Mouse (Mus musculus) ES-E14 (cell line): ENCODE data around the gene Vash1. TPM values are rescaled to one million over a fixed set of nuclear protein-coding genes. Genes with fewer than 3 reads are reported as not detected.

Experiments
- DNase-seq: peaks from one replicate; pipeline ENCODE4 v3.0.0-alpha.2; 2013; ENCODE audit warnings: low read depth, low spot score
- H3K27ac ChIP-seq: 2 replicates; pipeline ENCODE4 v1.5.1; 2012; ENCODE audit warnings: low read depth, mild to moderate bottlenecking, low read length, moderate library complexity, mixed read lengths; ENCODE audit not compliant: poor library complexity, insufficient read depth, severe bottlenecking
- H3K36me3 ChIP-seq: 2 replicates; pipeline ENCODE4 v1.6.1; 2012; ENCODE audit warnings: mild to moderate bottlenecking, low read length, moderate library complexity, mixed read lengths; ENCODE audit not compliant: control insufficient read depth, poor library complexity, insufficient read depth, severe bottlenecking
- H3K4me1 ChIP-seq, 2 experiments: fragments of 150-350 bp in 1 of 2; sonication (generic) in 1 of 2; 2 replicates each; pipeline ENCODE4 v1.6.1; 2012; ENCODE audit warnings: low read length in 2 of 2, mild to moderate bottlenecking in 1 of 2, mixed read lengths in 1 of 2; ENCODE audit not compliant: control insufficient read depth in 2 of 2, insufficient read depth in 2 of 2, poor library complexity in 1 of 2
- H3K4me3 ChIP-seq, 2 experiments: fragments of 150-350 bp in 1 of 2; sonication (generic) in 1 of 2; 2 replicates each; pipeline ENCODE4 v1.5.1; 2012; ENCODE audit warnings: low read length in 2 of 2, low read depth in 1 of 2, mild to moderate bottlenecking in 1 of 2, mixed read lengths in 1 of 2; ENCODE audit not compliant: insufficient read depth in 1 of 2, poor library complexity in 1 of 2, severe bottlenecking in 1 of 2
- H3K9ac ChIP-seq: 2 replicates; pipeline ENCODE4 v1.6.1; 2012; ENCODE audit warnings: low read depth, mild to moderate bottlenecking, low read length, mixed read lengths; ENCODE audit not compliant: poor library complexity, insufficient read depth, severe bottlenecking
- H3K9me3 ChIP-seq: fragments of 150-350 bp; sonication (generic); 2 replicates; pipeline ENCODE4 v1.6.1; 2012; ENCODE audit warnings: low read depth, mild to moderate bottlenecking, low read length; ENCODE audit not compliant: control insufficient read depth, insufficient read depth
- CHD2 ChIP-seq: IDR thresholded peaks from 2 replicates; pipeline ENCODE4 v1.6.1; 2014; ENCODE audit warnings: mild to moderate bottlenecking, low read depth, low read length, inconsistent platforms
- HCFC1 ChIP-seq: IDR thresholded peaks from 2 replicates; pipeline ENCODE4 v1.6.1; 2012; ENCODE audit warnings: low read length, inconsistent platforms, borderline replicate concordance; ENCODE audit not compliant: insufficient read depth
- MAFK ChIP-seq: IDR thresholded peaks from 2 replicates; pipeline ENCODE4 v1.6.1; 2014; ENCODE audit warnings: mild to moderate bottlenecking, low read depth, low read length, inconsistent platforms; ENCODE audit not compliant: insufficient read depth
- ZC3H11A ChIP-seq: IDR thresholded peaks from 2 replicates; pipeline ENCODE4 v1.6.1; 2012; ENCODE audit warnings: low read depth, mild to moderate bottlenecking, inconsistent platforms, low read length, borderline replicate concordance
- ZNF384 ChIP-seq: IDR thresholded peaks from 2 replicates; pipeline ENCODE4 v1.6.1; 2012; ENCODE audit warnings: low read depth, low read length, inconsistent platforms
- in situ Hi-C, 2 experiments: fragments of 600-800 bp; cut with MboI; formaldehyde crosslinking; loops; one replicate each; pipeline ENCODE4 v1.15.1; 2025; ENCODE audit warnings: low sequenced_read_pairs in 2 of 2, inconsistent platforms in 1 of 2; ENCODE audit not compliant: unreplicated experiment in 2 of 2
- total RNA-seq: library from RNA; depleted of rRNA; stranded (reverse); fragments of 300-350 nt; gene quantifications from 2 replicates; pipeline ENCODE4 v1.2.3, GENCODE M21; 2012

Vash1 gene
- total RNA-seq, 1 experiment: 4.0 TPM

DNA sequence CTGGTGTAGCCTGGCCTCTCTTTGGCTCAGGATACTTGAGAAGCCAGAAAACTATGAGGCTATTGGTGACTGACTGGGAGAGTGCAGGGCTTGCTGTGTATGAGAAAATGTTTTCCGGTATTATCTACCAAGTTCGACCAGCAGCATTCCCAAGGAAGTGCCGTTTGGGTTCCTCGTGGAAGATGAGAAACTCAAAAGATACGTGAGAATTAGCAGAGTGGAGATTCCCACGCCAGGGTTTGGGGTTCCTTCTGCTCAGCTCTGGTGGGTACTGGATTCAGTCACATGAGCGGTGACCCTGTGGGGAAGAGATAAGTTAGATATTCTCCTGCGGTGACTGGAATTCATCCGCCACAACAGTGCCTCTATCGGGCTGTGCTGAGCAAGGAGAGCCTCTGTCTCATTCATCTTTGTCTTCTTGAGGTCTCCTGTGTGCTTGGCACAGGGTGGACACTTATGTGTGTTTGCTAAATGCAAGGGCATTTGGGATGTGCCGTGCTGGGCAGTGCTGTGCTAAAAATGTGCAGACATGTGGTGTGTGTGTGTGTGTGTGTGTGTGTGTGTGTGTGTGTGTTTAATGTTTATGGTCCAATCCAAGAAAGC is 2.2 kb downstream of the Vash1 start:
- Histone ChIP-seq H3K4me1 (peaks cover 3 to 5% of the 10 kb centered on the region in 2 experiments; a peak in 1 of 4 replicates), H3K27ac (no peak overlapping the region), H3K9me3 (no peaks in the 10 kb centered on the region), H3K4me3 (no peak overlapping the region), H3K36me3 (no peaks in the 10 kb centered on the region), H3K9ac (no peak overlapping the region)
- TF ChIP-seq MAFK (no peak), HCFC1 (no peak), CHD2 (no peak), ZC3H11A (no peak), ZNF384 (no peak)
- in situ Hi-C loops: no loop called here
- DNase-seq: no peak

GRCm38 (mm10) chr12:86681626-86682025 is 3.1 kb downstream of the Vash1 start:
- no peak for DNase-seq
- peaks cover 3 to 11% of the 10 kb centered on the region in 2 experiments; a peak in 2 of 4 replicates for H3K4me1 ChIP-seq
- no peak overlapping the region for H3K4me3 ChIP-seq

GRCm38 (mm10) chr12:86682178-86682577 is 3.7 kb downstream of the Vash1 start:
- Histone ChIP-seq H3K4me1 (peaks cover 7 to 12% of the 10 kb centered on the region in 2 experiments; a peak in 2 of 4 replicates), H3K9ac (no peak overlapping the region), H3K9me3 (no peaks in the 10 kb centered on the region), H3K36me3 (no peaks in the 10 kb centered on the region), H3K4me3 (no peak overlapping the region), H3K27ac (no peak overlapping the region)
- in situ Hi-C loops: no loop called here
- TF ChIP-seq CHD2 (no peak), ZC3H11A (no peak), MAFK (no peak), ZNF384 (no peak), HCFC1 (no peak)
- no peak for DNase-seq

More at GRCm38 (mm10) chr12:86681626-86682025, 3.1 kb downstream of the Vash1 start:
- Histone ChIP-seq H3K9me3 (no peaks in the 10 kb centered on the region), H3K27ac (no peak overlapping the region), H3K9ac (no peak overlapping the region), H3K36me3 (no peaks in the 10 kb centered on the region)
- TF ChIP-seq HCFC1 (no peak), ZNF384 (no peak), ZC3H11A (no peak), CHD2 (no peak), MAFK (no peak)
- in situ Hi-C loops: no loop called here

DNA sequence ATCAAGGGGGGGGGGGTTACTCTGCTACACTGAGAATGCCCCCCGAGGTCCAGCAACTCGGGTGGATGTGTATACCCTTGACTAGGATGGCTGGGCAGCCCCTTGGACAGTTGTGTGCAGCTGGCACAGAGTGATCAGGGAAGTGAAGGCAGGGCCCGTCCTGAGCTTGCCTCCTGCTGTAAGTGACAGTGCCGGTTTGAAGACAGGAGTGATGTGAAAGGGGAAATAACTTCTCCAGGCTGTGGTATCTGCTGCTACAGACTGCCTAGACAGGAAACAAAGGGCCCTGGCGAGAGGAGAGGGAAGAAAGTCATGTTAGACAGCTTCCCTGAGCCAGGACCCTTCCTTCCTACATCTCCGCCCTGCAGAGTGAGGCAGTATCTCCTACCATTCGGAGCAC is 5.2 kb downstream of the Vash1 start:
- Histone ChIP-seq H3K27ac (no peak overlapping the region), H3K36me3 (no peaks in the 10 kb centered on the region), H3K4me3 (no peak overlapping the region), H3K9me3 (no peaks in the 10 kb centered on the region), H3K4me1 (peaks cover 16% of the 10 kb centered on the region in 2 experiments; a peak in 3 of 4 replicates), H3K9ac (no peak overlapping the region)
- in situ Hi-C loops: no loop called here
- no peak for DNase-seq
- no peak for TF ChIP-seq ZNF384
- TF ChIP-seq HCFC1: no peak
- TF ChIP-seq ZC3H11A: no peak
- no peak for TF ChIP-seq CHD2
- no peak for TF ChIP-seq MAFK

GRCm38 (mm10) chr12:86685275-86685674 is 6.8 kb downstream of the Vash1 start:
- Histone ChIP-seq H3K36me3 (no peaks in the 10 kb centered on the region), H3K4me1 (peaks cover 20 to 23% of the 10 kb centered on the region in 2 experiments), H3K27ac (no peak overlapping the region), H3K9ac (no peak overlapping the region), H3K9me3 (no peaks in the 10 kb centered on the region), H3K4me3 (no peak overlapping the region)
- DNase-seq: no peak
- TF ChIP-seq ZC3H11A (no peak), CHD2 (no peak), MAFK (no peak), HCFC1 (no peak), ZNF384 (no peak)
- in situ Hi-C loops: no loop called here
